Mouse (Mus musculus) liver, embryonic 11.5 days (tissue): ENCODE data around the gene Scmh1. TPM values are rescaled to one million over a fixed set of nuclear protein-coding genes. Genes with fewer than 3 reads are reported as not detected.

Source experiments
- ATAC-seq: fragments of 200-750 bp; cut with Nextera tagmentation; replicated peaks from 2 replicates; pipeline ENCODE4 v1.8.0; 2017; ENCODE audit warnings: moderate number of reproducible peaks, mild to moderate bottlenecking, moderate TSS enrichment, moderate library complexity; ENCODE audit not compliant: low FRiP score
- DNase-seq: peaks from one replicate; pipeline ENCODE4 v3.0.0-alpha.2; 2017; ENCODE audit warnings: low spot score
- H3K27ac ChIP-seq: fragments of 300-500 bp; sonication (generic); 2 replicates; pipeline ENCODE4 v1.5.1; 2014; ENCODE audit warnings: mild to moderate bottlenecking, low read depth, low read length, control low read depth
- H3K27me3 ChIP-seq: fragments of 300-500 bp; sonication (generic); replicated peaks from 2 replicates; pipeline ENCODE4 v1.6.1; 2014; ENCODE audit warnings: low read length, mixed read lengths; ENCODE audit not compliant: control insufficient read depth, insufficient read depth
- H3K36me3 ChIP-seq: fragments of 300-500 bp; sonication (generic); 2 replicates; pipeline ENCODE4 v1.6.1; 2014; ENCODE audit warnings: mild to moderate bottlenecking, low read length, moderate library complexity, mixed read lengths; ENCODE audit not compliant: control insufficient read depth, insufficient read depth
- H3K4me1 ChIP-seq: fragments of 300-500 bp; sonication (generic); replicated peaks from 2 replicates; pipeline ENCODE4 v1.6.1; 2014; ENCODE audit warnings: low read length, mixed read lengths; ENCODE audit not compliant: control insufficient read depth, insufficient read depth
- H3K4me2 ChIP-seq: fragments of 300-500 bp; sonication (generic); 2 replicates; pipeline ENCODE4 v1.6.1; 2014; ENCODE audit warnings: mild to moderate bottlenecking, control low read depth, moderate library complexity
- H3K4me3 ChIP-seq: fragments of 300-500 bp; sonication (generic); 2 replicates; pipeline ENCODE4 v1.5.1; 2014; ENCODE audit warnings: low read depth, low read length, control low read depth
- H3K9ac ChIP-seq: fragments of 300-500 bp; sonication (generic); 2 replicates; pipeline ENCODE4 v1.6.1; 2014; ENCODE audit warnings: low read depth, low read length, control low read depth
- H3K9me3 ChIP-seq: fragments of 300-500 bp; sonication (generic); 2 replicates; pipeline ENCODE4 v1.6.1; 2016; ENCODE audit warnings: low read length, inconsistent platforms, mixed read lengths; ENCODE audit not compliant: control insufficient read depth
- WGBS: fragments of 180-500 bp; shearing (Covaris S2); extraction: QIAGEN DNeasy Blood & Tissue Kit; methylation state at CpG from one replicate; pipeline ENCODE4 v1.1.7; 2014; 5-methylcytosine and 5-hydroxymethylcytosine counted together
- polyA plus RNA-seq: library from polyadenylated mRNA; unstranded; fragments of >200 nt; fragmentation: Nextera tagmentation; extraction: Ambion mirVana; gene quantifications from 2 replicates; pipeline ENCODE4 v1.2.1, GENCODE M21; 2014

Gene Scmh1
- polyA plus RNA-seq, 1 experiment from 2014 or later = 33.8 TPM

DNA sequence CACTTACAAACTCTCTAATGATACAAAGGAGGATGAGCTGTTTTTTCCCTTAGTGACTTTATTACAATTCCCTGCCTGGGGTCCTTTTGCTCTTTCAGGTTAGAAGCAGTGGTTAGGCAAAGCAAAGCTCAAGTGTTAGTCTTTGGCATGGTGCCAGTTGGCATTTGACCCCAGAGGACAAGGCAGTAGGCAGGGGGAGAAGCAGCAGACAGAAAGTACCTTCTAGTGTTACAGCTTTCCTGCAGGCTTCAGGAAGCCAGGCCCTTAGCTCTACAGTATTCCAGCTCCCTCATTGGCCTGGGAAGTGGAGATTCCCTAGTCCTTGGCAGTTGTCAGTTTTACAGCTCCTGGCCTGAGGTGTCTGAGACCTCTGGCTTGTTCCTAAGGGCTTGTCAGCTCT lies 15.6 kb downstream of the Scmh1 start:
- no peaks in the 10 kb centered on the region for H3K9me3 ChIP-seq
- no peak overlapping the region for H3K9ac ChIP-seq
- ATAC-seq (no peak), DNase-seq (no peak)
- no peaks in the 10 kb centered on the region for H3K27me3 ChIP-seq
- no peak overlapping the region for H3K27ac ChIP-seq
- H3K36me3 ChIP-seq = no peaks in the 10 kb centered on the region
- H3K4me2 ChIP-seq = no peak overlapping the region
- H3K4me3 ChIP-seq = no peak overlapping the region
- peaks cover 9% of the 10 kb centered on the region; the same call in 1 of the 2 replicates for H3K4me1 ChIP-seq

DNA sequence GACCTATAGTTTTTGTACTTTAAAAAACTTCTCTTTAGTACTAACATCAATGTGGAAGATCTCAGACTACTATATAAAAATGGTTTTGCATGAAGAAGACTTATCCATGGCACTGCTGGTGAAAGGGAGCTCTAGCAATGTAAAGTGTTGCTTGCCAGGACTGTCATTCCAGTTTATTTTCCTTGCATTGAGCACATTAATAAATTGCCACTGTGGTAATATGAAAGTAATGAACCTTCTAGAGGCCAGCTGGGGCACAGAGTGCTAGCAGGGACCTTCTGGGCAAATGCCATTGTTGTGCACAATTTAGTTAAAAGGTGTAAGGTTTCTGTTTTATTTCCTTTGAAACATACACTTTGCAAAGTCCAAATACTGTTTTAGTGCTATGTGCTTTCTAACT lies 25.5 kb downstream of the Scmh1 start:
- ATAC-seq = no peak
- Histone ChIP-seq H3K27me3 (no peaks in the 10 kb centered on the region), H3K9ac (no peak overlapping the region), H3K36me3 (no peaks in the 10 kb centered on the region), H3K9me3 (no peaks in the 10 kb centered on the region), H3K4me2 (no peak overlapping the region), H3K27ac (no peak overlapping the region), H3K4me1 (peaks cover 2% of the 10 kb centered on the region; the same call in 1 of the 2 replicates), H3K4me3 (no peak overlapping the region)
- no peak for DNase-seq

DNA sequence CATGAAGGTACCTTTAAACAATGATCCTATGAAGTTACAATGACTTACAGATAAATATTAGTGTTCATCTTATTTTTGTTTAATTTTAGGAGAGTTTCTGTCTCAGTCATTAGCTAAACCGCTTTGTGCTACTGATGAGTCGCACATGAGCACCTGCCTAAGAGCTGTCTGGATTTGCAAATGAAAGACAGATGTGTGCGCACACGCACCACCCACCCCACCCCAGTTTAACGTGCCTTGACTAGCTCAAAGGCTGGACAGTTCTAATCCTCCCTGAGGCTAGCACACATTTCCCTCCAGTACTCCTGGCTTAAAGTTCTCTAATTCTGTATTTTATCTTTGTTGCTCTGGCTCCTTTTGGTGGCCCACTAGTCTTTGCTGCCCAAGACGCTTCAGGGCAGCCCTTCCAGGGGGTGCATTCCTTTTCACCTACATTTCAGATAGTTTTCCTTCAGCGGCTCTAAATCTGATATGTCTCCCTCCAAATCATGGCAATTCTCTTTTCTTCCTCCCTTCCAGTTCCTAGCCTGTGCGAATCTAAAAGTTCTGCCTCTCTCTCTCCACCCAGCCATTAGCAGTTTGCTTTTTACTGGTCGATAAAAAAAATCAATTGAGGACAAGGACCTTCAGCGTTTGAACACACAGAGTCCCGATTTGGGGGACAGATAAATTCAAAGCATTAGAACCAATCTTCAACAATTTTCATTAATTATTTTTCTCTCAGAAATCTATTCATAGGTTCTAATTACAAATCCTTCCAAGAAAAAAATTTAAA lies 27.7 kb downstream of the Scmh1 start:
- no peak overlapping the region for H3K9ac ChIP-seq
- no peaks in the 10 kb centered on the region for H3K9me3 ChIP-seq
- no peaks in the 10 kb centered on the region for H3K36me3 ChIP-seq
- no peaks in the 10 kb centered on the region for H3K27me3 ChIP-seq
- H3K27ac ChIP-seq = peak overlapping the region; percentile 61
- peaks cover 2% of the 10 kb centered on the region; the same call in 1 of the 2 replicates for H3K4me1 ChIP-seq
- H3K4me3 ChIP-seq = no peak overlapping the region
- peak overlapping the region; percentile 40 for H3K4me2 ChIP-seq
- ATAC-seq (no peak), DNase-seq (no peak)
- WGBS = 63% methylated on average over 11 of the region's 11 CpGs

DNA sequence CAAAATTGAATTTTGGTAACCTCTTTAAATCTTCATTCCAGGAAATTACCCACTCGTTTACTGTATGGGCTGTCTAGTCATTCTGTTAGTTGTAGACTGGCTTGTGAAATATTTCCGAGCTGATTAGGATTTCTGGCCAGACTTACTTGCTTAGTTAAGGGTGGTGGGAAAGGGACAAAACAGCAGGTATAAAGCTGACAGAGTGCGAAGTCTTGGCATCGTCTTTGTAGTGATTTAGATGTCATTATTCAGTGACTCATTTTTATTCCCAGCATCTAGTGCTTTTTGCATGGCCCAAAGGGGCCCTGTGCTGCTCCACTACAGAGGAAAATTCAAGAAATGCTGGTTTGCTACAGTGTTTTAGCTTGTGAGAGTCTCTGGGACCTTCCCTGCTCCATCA lies 56.7 kb downstream of the Scmh1 start:
- DNase-seq = no peak

DNA sequence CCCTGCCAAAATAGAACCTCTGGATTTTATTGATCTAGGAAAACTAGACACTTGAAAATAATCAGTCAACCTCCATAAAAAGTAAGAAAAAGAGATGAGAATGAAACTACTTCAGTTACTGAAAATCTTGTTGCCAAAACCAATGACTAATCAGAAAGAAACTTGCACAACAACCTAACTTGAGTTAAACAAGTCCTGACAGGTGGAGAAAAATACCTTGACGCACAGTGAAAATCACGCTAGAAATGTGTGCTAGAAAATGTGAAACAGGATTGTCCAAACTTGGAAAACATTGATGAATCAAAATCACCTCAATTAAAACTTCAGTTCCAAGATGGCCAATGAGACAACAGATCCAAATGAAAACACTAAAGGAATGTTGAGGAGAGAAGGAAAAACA lies 67.9 kb downstream of the Scmh1 start:
- H3K9me3 ChIP-seq = no peaks in the 10 kb centered on the region
- no peak overlapping the region for H3K4me2 ChIP-seq
- WGBS = 93% methylated on average over 2 of the region's 2 CpGs
- ATAC-seq (no peak), DNase-seq (no peak)
- H3K9ac ChIP-seq = no peak overlapping the region
- no peak overlapping the region for H3K4me3 ChIP-seq
- no peaks in the 10 kb centered on the region for H3K27me3 ChIP-seq
- H3K27ac ChIP-seq = no peak overlapping the region
- H3K4me1 ChIP-seq = no peaks in the 10 kb centered on the region
- H3K36me3 ChIP-seq = peaks cover 8% of the 10 kb centered on the region; the same call in 1 of the 2 replicates

More for the DNA sequence above, 56.7 kb downstream of the Scmh1 start:
- WGBS = 82% methylated on average over 4 of the region's 4 CpGs
- Histone ChIP-seq H3K36me3 (no peaks in the 10 kb centered on the region), H3K27ac (no peak overlapping the region), H3K4me3 (no peak overlapping the region), H3K9me3 (no peaks in the 10 kb centered on the region), H3K4me2 (no peak overlapping the region), H3K4me1 (no peaks in the 10 kb centered on the region), H3K27me3 (no peaks in the 10 kb centered on the region), H3K9ac (no peak overlapping the region)
- no peak for ATAC-seq

DNA sequence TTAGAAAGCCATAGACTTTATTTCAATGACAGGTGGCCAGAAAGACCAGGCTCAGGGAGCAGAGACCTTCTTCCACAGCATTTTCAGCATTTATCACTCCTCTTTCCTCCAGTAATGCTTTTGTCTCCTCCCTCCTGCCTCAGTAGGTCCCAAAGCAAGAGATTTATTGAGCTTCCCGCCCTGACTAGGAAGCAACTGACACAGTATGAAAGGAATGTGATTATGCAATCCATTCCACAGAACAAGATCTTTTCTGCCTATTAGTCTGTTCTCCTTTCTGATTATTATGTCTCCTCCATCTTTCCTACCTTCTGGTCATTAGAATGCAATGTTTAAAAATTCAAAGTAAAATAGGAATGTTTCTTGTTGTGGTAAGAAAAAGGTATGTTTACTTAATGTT lies 82.6 kb downstream of the Scmh1 start:
- no peak for DNase-seq
- H3K27ac ChIP-seq = no peak overlapping the region
- no peaks in the 10 kb centered on the region for H3K9me3 ChIP-seq
- H3K36me3 ChIP-seq = peaks cover 3% of the 10 kb centered on the region; the same call in 1 of the 2 replicates
- no peaks in the 10 kb centered on the region for H3K27me3 ChIP-seq
- H3K4me2 ChIP-seq = no peak overlapping the region
- H3K4me1 ChIP-seq = no peaks in the 10 kb centered on the region
- ATAC-seq = no peak
- WGBS = 39% methylated on average over 1 of the region's 1 CpGs
- H3K9ac ChIP-seq = no peak overlapping the region
- no peak overlapping the region for H3K4me3 ChIP-seq

DNA sequence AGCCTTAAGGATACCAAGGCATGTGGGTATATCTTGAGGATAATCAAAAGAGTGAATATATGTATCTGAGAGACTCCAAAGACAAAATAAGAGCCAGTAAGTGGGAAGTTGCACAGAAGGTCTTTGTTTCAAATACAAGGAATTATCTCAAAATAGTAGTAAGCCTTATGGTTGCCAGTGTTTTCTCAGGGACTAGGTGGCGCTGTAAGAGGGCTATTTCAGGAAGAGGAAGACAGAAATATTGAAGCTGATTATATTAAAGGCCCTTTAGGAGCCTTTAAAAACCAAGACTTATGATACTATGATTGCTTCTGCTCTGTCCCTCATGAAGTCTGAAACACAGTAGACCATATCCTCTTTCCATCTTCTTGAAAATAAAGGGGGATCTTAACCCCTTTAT lies 101.9 kb downstream of the Scmh1 start:
- DNase-seq (no peak), ATAC-seq (no peak)
- Histone ChIP-seq H3K27me3 (no peaks in the 10 kb centered on the region), H3K4me1 (no peaks in the 10 kb centered on the region), H3K9me3 (no peaks in the 10 kb centered on the region), H3K9ac (no peak overlapping the region), H3K36me3 (peaks cover 13% of the 10 kb centered on the region), H3K4me3 (no peak overlapping the region), H3K4me2 (no peak overlapping the region), H3K27ac (no peak overlapping the region)
- 77% methylated on average over 1 of the region's 1 CpGs for WGBS

DNA sequence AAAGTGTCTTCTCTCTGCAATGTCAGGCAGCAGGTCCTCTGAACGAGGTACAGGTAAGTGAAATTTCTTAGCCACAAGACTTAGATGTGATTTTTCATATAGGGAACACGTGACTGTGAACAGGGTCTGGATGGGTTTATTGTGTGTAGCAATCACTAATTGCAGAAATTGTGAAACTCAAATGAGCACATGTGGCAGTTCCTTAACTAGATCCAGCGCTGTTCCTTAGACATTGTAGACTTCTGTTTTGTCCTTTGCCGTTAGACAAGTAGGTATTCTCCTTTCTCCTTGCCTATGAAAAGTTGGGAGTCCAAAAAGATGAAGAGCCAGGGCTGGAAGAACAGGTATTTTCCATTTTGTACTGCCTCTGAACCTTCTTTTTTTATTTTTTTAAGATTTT lies 106.1 kb downstream of the Scmh1 start:
- H3K27me3 ChIP-seq = no peaks in the 10 kb centered on the region
- ATAC-seq = no peak
- peaks cover 13% of the 10 kb centered on the region for H3K36me3 ChIP-seq
- no peaks in the 10 kb centered on the region for H3K9me3 ChIP-seq
- WGBS = 94% methylated on average over 4 of the region's 4 CpGs
- H3K4me3 ChIP-seq = no peak overlapping the region
- H3K9ac ChIP-seq = no peak overlapping the region
- DNase-seq = no peak
- H3K27ac ChIP-seq = no peak overlapping the region
- H3K4me2 ChIP-seq = no peak overlapping the region
- H3K4me1 ChIP-seq = no peaks in the 10 kb centered on the region

DNA sequence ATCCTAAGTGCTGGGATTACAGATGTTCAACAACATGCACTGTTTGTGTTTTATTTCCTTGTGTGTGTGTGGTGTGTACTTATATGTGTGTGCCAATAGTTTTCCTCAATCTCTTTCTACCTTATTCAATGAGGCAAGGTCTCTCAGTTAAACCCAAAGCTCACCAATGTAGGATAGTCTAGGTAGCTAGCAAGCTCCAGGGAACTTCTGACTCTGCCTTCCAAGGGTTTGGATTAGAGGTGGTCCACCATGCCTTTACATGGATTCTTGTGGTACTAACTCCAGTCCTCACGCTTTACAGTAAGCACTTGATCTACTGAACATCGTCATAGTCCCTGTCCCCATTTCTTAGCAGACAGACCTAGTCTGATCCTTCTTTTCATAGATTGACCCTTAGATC lies 109.3 kb downstream of the Scmh1 start:
- DNase-seq (no peak), ATAC-seq (no peak)
- WGBS = 92% methylated on average over 2 of the region's 2 CpGs
- Histone ChIP-seq H3K27me3 (no peaks in the 10 kb centered on the region), H3K4me2 (no peak overlapping the region), H3K36me3 (peaks cover 11% of the 10 kb centered on the region), H3K9me3 (no peaks in the 10 kb centered on the region), H3K9ac (no peak overlapping the region), H3K4me3 (no peak overlapping the region), H3K4me1 (no peaks in the 10 kb centered on the region), H3K27ac (no peak overlapping the region)
